Mouse (Mus musculus): Measurements from ENCODE around the gene Olfr315. TPM values are rescaled to one million over a fixed set of nuclear protein-coding genes. Genes with fewer than 3 reads are reported as not detected.
"Not testable (repeated sequence)": the region's sequence is repeated elsewhere in the genome, so short reads cannot be mapped to it uniquely, and the experiment has no call there.

Olfr315 gene
- not detected for total RNA-seq (2018; cell fraction: chromatin; rRNA removed)
- not detected for total RNA-seq (2018; cell fraction: cytosol; rRNA removed)
- not detected for total RNA-seq (2018; cell fraction: nucleus; rRNA removed)
- not detected in 3 replicates for polyA plus RNA-seq (2018)

GRCm38 (mm10) chr11:58772888-58773287, at the start of gene Olfr315:
Gene Olfr315, plus strand, starts transcription at chr11:58773188.
- Histone ChIP-seq H3K36me3 (ENCODE audit: inconsistent target) (no peaks in the 10 kb centered on the region), H3K4me3 (ENCODE audit: inconsistent target) (no peak within 1 kb of the TSS), H3K79me2 (ENCODE audit: inconsistent target) (no peaks in the 10 kb centered on the region), H3K27ac (no peak within 1 kb of the TSS)

DNA sequence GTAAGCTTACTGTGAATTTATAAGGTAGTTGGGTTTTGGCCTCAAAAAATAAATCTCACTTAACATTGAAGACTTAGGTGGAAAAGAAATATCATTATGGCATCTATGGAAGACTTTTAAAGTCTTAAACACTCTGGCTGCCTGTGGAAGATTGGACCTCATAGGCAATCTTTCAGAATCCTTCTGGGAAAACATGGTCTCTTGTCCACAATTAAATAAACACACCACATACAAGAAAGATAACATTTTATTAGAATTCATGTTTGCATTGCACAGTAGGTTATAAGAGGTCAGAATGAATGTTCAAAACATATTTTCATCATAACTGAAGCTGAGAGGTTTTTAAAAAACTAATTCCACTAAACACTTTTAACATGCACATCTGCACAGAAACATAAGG, 49.1 kb upstream of the Olfr315 start, which contains the start of gene Olfr318:
Gene Olfr318 (minus strand): TSS at position 101 of the 400 bp plus-strand sequence.
- no peak within 1 kb of the TSS for H3K4me3 ChIP-seq (ENCODE audit: inconsistent target)
- no peaks in the 10 kb centered on the region for H3K36me3 ChIP-seq (ENCODE audit: inconsistent target)
- H3K27ac ChIP-seq, result no peak within 1 kb of the TSS
- no peaks in the 10 kb centered on the region for H3K79me2 ChIP-seq (ENCODE audit: inconsistent target)

GRCm38 (mm10) chr11:58727896-58728650, 44.9 kb upstream of the Olfr315 start:
- 85% methylated on average over 6 of the region's 6 CpGs for WGBS (ENCODE audit: missing documents)
- H3K27ac ChIP-seq; H3K36me3 ChIP-seq (ENCODE audit: inconsistent target); H3K4me3 ChIP-seq (ENCODE audit: inconsistent target); H3K79me2 ChIP-seq (ENCODE audit: inconsistent target): not testable (repeated sequence)

- H3K36me3 ChIP-seq (ENCODE audit: inconsistent target), result no peaks in the 10 kb centered on the region
- 71% methylated on average over 3 of the region's 3 CpGs for WGBS (ENCODE audit: missing documents)
- no peaks in the 10 kb centered on the region for H3K79me2 ChIP-seq (ENCODE audit: inconsistent target)
- H3K4me3 ChIP-seq (ENCODE audit: inconsistent target), result no peak overlapping the region
- H3K27ac ChIP-seq, result no peak overlapping the region
Measured at GRCm38 (mm10) chr11:58733372-58733771, 39.6 kb upstream of the Olfr315 start.

DNA sequence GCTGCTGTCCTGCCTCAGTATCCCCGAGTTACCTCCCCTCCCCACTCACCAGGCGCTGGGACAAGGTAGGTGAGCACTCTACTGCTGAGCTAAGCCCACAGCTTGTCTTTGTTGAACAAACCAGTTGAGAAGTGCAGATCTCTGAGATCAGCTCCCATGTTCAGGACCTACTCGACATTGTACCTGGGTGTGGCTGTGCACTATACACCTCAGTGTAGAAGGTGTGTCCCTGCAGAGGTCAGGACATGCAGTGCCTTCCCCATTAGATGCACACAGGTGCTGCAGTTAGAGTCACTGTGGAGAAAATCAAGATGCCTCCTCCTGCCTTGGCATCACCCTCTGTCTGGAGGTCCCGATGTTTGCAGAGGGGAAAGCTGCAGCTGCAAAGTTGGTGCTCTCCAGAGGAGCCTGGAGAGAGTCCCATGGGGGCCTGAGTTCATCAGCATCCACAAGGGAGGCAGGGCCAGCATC, 34.2 kb upstream of the Olfr315 start, which contains the start of gene Olfr317:
Gene Olfr317 (minus strand): TSS at position 421 of the 471 bp plus-strand sequence.
- Histone ChIP-seq H3K4me3 (ENCODE audit: inconsistent target) (no peak within 1 kb of the TSS), H3K79me2 (ENCODE audit: inconsistent target) (no peaks in the 10 kb centered on the region), H3K36me3 (ENCODE audit: inconsistent target) (no peaks in the 10 kb centered on the region), H3K27ac (no peak within 1 kb of the TSS)
- whole genome bisulfite sequencing (ENCODE audit: missing documents), result 71% methylated on average over 4 of the region's 4 CpGs

DNA sequence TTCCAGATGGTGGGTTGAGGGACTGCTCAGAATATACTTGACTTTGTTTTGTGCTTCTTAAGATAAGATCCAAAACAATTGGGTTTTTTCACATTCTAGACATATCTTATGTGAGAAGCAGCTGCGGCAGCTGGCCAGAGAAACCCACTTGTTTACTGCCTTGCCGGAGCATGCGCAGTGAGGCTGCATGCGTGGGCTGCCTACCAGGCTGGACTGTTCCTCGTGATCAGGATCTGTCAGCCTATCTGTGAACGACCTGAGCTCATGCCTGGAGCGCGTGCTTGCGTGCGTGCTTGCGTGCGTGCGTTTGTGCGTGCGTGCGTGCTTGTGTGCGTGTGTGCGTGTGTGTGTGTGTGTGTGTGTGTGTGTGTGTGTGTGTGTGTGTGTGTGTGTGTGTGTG, 21.9 kb upstream of the Olfr315 start:
- H3K36me3 ChIP-seq (ENCODE audit: inconsistent target); H3K79me2 ChIP-seq (ENCODE audit: inconsistent target); H3K4me3 ChIP-seq (ENCODE audit: inconsistent target); H3K27ac ChIP-seq: not testable (repeated sequence)
- WGBS (ENCODE audit: missing documents), result 91% methylated on average over 6 of the region's 18 CpGs

DNA sequence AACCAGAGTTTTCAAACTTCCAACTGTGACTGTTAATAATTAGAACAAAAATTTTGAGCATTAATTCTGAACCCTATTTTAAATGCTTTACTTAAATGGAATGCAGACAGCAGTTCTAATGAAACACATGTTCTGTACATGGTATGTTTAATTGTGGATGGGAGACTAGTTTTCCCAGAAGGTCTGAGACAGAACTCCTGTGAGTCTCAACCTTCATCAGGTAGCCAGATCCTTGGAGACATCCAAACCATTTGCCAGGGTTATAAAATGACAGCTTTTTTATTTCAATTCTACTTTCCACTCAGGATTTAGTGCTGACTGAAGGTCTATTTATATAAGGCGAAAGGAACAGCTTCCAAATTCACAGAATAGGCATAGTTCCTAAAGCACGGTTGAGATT, 20.6 kb upstream of the Olfr315 start, which contains the start of gene Olfr316:
Gene Olfr316 (plus strand): TSS at position 301 of the 400 bp plus-strand sequence.
- Histone ChIP-seq H3K27ac (no peak within 1 kb of the TSS), H3K36me3 (ENCODE audit: inconsistent target) (no peaks in the 10 kb centered on the region), H3K4me3 (ENCODE audit: inconsistent target) (no peak within 1 kb of the TSS), H3K79me2 (ENCODE audit: inconsistent target) (no peaks in the 10 kb centered on the region)
- 85% methylated on average over 2 of the region's 2 CpGs for WGBS (ENCODE audit: missing documents)

DNA sequence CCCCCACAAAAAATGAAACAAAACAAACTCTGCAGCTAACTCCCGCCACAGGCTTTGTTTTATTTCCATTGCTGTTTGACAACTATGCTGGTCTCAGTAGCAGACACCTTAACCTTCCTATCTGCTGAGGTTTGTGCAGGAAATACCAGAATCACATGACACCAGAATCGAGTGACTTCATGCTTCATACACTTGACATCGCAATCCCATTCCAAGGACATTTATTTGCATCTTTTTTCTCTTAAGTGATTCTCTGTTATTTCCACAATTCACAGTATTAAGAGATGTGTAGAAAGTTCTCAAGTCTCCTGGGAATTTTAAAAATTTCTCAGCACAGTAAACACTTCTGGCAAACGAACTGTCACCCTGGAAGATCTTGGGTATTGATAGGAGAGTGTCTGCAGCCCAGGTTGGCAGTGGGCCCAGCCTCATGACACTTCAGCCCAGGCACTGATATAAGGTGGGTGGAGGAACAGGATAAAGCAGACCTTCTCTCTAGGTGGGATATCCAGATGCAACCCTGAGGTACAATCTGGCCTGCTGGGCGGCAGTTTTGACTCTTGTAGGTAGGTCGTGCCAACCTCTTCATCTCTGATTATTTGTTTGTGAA, 9.6 kb downstream of the Olfr315 start, which contains the start of gene Olfr314:
Gene Olfr314 (plus strand): TSS at position 473 of the 610 bp plus-strand sequence.
- Histone ChIP-seq H3K4me3 (ENCODE audit: inconsistent target) (no peak within 1 kb of the TSS), H3K36me3 (ENCODE audit: inconsistent target) (no peaks in the 10 kb centered on the region), H3K79me2 (ENCODE audit: inconsistent target) (no peaks in the 10 kb centered on the region), H3K27ac (no peak within 1 kb of the TSS)
- 74% methylated on average over 6 of the region's 6 CpGs for WGBS (ENCODE audit: missing documents)

DNA sequence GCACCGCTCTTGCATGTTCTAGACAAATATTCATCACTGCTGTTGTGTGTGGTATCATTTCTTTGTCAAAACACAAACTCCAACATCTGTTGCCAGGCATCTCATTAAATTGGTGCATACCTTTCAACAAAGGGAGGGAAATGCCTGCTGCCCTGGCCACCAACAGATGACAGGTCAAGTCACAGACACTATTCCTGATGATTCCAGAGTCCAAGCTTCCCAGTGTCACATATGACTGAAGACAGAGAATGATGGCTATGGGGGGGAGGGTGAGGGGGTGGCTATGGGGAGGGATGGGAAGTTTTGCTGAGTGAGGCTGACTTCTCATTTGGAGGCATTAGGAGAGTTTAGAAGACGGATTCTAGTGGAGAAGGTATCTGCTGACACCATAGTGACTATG, 11.2 kb downstream of the Olfr315 start:
- H3K27ac ChIP-seq, result no peak overlapping the region
- H3K36me3 ChIP-seq (ENCODE audit: inconsistent target), result no peaks in the 10 kb centered on the region
- H3K4me3 ChIP-seq (ENCODE audit: inconsistent target), result no peak overlapping the region
- no peaks in the 10 kb centered on the region for H3K79me2 ChIP-seq (ENCODE audit: inconsistent target)
- WGBS (ENCODE audit: missing documents), result 100% methylated on average over 2 of the region's 2 CpGs

- Histone ChIP-seq H3K27ac (no peak overlapping the region), H3K4me3 (ENCODE audit: inconsistent target) (no peak overlapping the region)
- 92% methylated on average over 10 of the region's 10 CpGs for WGBS (ENCODE audit: missing documents)
Measured at GRCm38 (mm10) chr11:58787651-58788050, 14.7 kb downstream of the Olfr315 start.

GRCm38 (mm10) chr11:58788346-58788745, 15.4 kb downstream of the Olfr315 start:
- Histone ChIP-seq H3K36me3 (ENCODE audit: inconsistent target) (no peaks in the 10 kb centered on the region), H3K4me3 (ENCODE audit: inconsistent target) (no peak overlapping the region), H3K27ac (no peak overlapping the region), H3K79me2 (ENCODE audit: inconsistent target) (no peaks in the 10 kb centered on the region)
- 43% methylated on average over 8 of the region's 8 CpGs for WGBS (ENCODE audit: missing documents)

More at GRCm38 (mm10) chr11:58787651-58788050, 14.7 kb downstream of the Olfr315 start:
- H3K79me2 ChIP-seq (ENCODE audit: inconsistent target), result no peaks in the 10 kb centered on the region
- no peaks in the 10 kb centered on the region for H3K36me3 ChIP-seq (ENCODE audit: inconsistent target)

- H3K36me3 ChIP-seq (ENCODE audit: inconsistent target), result no peaks in the 10 kb centered on the region
- H3K27ac ChIP-seq, result no peak overlapping the region
- H3K4me3 ChIP-seq (ENCODE audit: inconsistent target), result no peak overlapping the region
- 41% methylated on average over 3 of the region's 3 CpGs for WGBS (ENCODE audit: missing documents)
- no peaks in the 10 kb centered on the region for H3K79me2 ChIP-seq (ENCODE audit: inconsistent target)
Measured at GRCm38 (mm10) chr11:58789532-58789931, 16.5 kb downstream of the Olfr315 start.

- Histone ChIP-seq H3K79me2 (ENCODE audit: inconsistent target) (no peaks in the 10 kb centered on the region), H3K36me3 (ENCODE audit: inconsistent target) (no peaks in the 10 kb centered on the region), H3K27ac (no peak overlapping the region), H3K4me3 (ENCODE audit: inconsistent target) (no peak overlapping the region)
- 21% methylated on average over 2 of the region's 2 CpGs for WGBS (ENCODE audit: missing documents)
Measured at GRCm38 (mm10) chr11:58790053-58790452, 17.1 kb downstream of the Olfr315 start.

DNA sequence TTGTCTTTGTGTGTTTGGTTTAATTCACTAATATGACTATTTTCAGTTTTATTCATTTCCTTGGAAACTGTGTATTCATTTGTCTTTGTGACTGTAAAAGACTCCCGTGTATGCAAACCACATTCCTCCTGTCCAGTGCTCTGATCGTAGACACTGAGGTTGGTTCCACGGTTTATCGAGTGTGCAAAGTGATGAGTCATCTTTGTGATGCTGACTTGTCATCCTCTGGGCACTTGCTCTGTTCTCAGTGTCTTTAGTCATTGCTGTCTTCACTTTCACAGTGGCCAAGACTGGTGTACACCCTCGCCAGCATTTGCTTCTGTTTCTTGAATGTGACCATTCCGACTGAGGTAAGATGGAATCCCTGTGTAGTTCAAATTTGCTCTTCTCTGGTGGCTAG, 17.7 kb downstream of the Olfr315 start:
- no peak overlapping the region for H3K4me3 ChIP-seq (ENCODE audit: inconsistent target)
- H3K79me2 ChIP-seq (ENCODE audit: inconsistent target), result no peaks in the 10 kb centered on the region
- WGBS (ENCODE audit: missing documents), result 45% methylated on average over 6 of the region's 6 CpGs

DNA sequence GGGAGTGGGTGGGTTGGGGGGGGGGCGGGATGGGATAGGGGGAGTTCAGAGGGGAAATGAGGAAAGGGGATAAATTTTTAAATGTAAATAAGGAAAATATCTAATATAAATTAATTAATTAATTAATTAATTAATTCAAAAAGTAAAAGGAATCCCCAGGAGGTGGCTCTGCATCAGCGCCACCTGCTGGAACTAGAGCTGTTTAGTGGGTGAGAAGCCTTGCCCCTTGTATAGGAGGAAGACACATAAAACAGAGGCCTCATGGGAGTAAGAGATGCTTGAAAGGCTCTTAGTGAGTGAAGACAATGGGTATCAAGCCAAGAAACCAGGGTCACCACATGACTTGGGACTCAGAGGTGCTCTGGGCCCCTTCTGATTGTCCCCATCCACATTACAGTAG, 22.9 kb downstream of the Olfr315 start:
- 96% methylated on average over 2 of the region's 2 CpGs for WGBS (ENCODE audit: missing documents)

More for the DNA sequence above, 17.7 kb downstream of the Olfr315 start:
- H3K27ac ChIP-seq, result no peak overlapping the region
- H3K36me3 ChIP-seq (ENCODE audit: inconsistent target), result no peaks in the 10 kb centered on the region

More for the DNA sequence above, 22.9 kb downstream of the Olfr315 start:
- no peaks in the 10 kb centered on the region for H3K79me2 ChIP-seq (ENCODE audit: inconsistent target)
- H3K36me3 ChIP-seq (ENCODE audit: inconsistent target), result no peaks in the 10 kb centered on the region
- no peak overlapping the region for H3K4me3 ChIP-seq (ENCODE audit: inconsistent target)
- no peak overlapping the region for H3K27ac ChIP-seq
